Mouse (Mus musculus) right cerebral cortex, postnatal 10 days (tissue): ENCODE results near the gene Cxcl5.

Experiments used
- DNase-seq, 2 experiments: peaks; one replicate each; pipeline ENCODE4 v3.0.0; 2021; ENCODE audit warnings: low spot score in 2 of 2

Cxcl5 gene

DNA sequence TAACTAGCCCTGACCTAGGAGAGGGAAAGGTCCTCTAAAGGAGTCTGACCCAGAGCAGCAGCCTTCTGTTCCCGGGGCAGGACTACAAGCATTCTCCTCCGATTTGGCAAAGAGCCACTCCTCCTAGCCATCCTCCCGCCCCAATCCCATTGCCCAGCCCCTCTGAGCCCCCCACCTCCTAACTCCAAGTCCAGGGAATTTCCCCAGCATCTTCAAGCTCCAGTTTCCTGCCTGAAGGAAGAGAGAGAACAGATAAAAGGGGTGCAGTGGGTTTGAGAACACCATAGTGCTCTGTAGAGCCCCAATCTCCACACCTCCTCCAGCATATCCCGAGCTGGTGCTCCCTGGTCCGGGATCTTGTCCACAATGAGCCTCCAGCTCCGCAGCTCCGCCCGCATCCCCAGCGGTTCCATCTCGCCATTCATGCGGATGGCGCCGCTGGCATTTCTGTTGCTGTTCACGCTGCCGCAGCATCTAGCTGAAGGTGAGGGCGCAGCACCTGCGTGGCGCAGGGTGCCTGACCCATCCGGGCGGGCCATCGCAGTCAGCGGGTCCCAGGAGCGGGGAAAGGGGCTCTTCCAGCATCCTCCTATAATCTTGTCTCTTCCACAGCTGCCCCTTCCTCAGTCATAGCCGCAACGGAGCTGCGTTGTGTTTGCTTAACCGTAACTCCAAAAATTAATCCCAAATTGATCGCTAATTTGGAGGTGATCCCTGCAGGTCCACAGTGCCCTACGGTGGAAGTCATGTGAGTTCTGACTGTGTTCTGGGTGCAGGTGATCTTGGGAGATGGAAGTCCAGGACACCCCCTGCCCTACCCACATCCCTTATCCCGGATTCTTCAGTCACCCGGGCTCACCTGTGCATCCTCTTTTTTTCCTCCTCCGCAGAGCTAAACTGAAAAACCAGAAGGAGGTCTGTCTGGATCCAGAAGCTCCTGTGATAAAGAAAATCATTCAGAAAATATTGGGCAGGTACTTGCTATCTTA is at the start of gene Cxcl5:
Cxcl5 (plus strand) TSS at position 284 of the 989 bp plus-strand sequence.
- DNase-seq, result peak in 1 of 2 experiments; percentile 32

DNA sequence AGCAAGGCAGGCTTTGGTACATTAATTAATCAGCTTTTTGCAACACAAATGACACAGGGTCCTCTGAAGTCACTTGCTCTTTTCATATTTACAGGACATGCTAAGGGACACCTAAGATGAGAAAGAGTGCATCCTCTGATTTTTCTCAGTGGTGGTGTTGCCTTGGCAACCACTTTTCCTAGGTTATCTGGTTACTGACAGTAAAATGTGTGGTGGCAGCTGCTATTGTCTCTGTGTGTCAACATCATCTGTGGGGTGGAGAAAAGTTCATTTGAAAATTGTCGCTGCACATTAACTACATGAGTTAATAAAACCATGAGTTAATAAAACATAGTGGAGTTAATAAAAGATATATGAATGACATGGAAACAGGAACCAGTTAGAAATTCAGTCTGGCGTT is 47.8 kb upstream of the Cxcl5 start:
- DNase-seq, result no peak

- no peak for DNase-seq
Measured at GRCm38 (mm10) chr5:90717937-90718336, 41.2 kb upstream of the Cxcl5 start.

DNA sequence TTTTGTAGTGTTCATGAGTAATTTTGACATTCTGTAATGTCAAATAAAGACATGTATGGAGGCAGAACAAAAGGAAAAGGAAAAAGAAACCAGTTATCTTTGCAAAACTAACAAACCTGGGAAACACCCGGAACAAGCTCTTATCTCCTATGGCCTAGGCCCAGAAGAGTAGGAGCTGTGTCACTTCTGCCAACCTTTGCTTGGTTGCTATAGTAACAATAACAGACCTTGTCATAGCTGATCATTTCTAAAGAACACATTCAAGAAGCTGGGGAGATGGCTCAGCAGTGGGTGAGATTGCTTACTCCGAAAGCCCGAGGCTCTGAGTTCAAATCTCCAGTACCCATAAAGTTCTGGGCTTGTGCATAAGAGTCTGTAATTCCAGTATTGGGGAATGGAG is 36.5 kb upstream of the Cxcl5 start:
- DNase-seq, result no peak

DNA sequence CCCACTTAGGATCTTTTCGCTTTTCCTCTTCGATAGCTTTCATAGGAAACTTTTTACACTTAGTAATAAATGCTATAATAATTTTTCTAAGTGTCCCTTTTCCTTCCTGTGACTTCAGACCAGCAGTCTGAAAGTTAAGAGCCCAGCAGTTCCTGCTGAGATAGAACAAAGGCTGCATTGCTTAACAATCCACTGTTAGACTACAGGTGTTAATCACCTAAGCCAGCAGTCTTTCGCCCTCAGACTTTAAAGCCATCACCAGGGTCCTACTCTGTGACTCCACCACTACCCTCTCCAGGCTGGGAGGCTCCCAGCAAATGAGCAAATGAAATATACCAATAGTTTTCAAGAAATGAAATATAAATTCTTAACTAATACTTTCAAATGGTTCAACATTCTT is 30.9 kb upstream of the Cxcl5 start:
- no peak for DNase-seq

GRCm38 (mm10) chr5:90731480-90731879 is 27.7 kb upstream of the Cxcl5 start:
- peak in 1 of 2 experiments; percentile 26 for DNase-seq

- DNase-seq, result no peak
Measured at GRCm38 (mm10) chr5:90742029-90742428, 17.1 kb upstream of the Cxcl5 start.

DNA sequence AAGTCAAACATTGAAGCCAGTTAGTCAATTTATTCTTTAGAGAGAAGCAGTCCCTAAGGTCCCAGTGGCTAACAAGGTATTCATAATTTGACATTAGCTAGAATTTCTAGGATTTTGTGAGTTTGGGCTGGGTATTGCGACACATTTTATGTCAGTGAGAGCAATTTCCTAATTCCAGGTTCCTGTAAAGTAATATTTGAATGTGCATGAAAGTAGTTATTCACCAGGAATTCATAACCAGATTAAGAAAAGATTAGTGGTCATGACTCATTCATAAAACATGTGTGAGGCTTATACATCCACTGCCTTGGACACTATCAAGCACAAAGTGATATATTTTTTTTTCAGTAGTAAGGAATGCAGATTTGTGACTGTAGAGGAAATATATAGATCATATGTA is 5.2 kb upstream of the Cxcl5 start:
- DNase-seq, result no peak

DNA sequence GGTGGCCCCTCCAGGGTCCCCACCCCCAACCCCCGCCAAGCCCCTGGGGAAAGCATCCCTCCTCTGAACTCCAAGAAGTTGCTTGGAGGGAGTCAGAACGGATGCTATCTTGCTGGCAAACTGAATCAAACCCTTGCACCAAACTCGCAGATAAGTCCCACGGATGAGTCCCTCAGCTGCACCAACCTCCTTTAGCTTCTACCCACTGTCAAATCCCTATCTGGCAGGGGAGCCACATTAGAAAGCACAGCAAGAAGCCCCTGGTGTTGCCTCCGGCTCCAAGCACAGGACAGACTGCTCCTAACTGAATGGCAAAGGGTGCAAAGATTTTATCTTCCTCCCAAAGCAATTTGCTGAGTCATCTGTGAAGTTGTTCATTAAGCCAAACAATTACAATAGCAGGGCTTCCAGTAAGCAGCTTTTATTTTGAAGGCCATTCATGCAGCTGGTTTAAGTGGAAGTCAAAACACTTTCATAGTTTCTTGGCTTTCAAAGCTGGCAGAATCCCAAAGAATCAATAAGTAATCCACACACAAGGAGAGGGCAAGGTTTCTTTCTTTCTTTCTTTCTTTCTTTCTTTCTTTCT is 1.0 kb upstream of the Cxcl5 start:
- no peak for DNase-seq

GRCm38 (mm10) chr5:90760303-90760702 is 1.1 kb downstream of the Cxcl5 start:
- no peak for DNase-seq

DNA sequence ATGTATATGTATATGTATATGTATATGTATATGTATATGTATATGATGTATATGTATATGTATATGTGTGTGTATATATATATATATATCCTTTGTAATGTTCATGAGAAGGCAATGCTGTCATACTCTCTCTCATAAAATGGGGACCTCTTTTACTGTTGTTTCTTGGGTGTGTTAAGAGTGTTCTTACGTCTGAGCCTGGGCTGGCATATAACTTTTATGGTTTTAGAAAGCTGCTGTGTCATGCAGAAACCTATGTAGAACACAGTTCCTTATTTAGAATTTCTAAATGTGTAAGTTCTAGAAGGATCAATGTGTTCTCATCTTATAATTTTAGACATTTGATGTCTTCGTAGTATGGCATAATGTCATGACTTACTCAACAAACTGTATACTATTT is 1.7 kb downstream of the Cxcl5 start:
- no peak for DNase-seq

- DNase-seq, result no peak
Measured at GRCm38 (mm10) chr5:90761834-90762233, 2.7 kb downstream of the Cxcl5 start.

DNA sequence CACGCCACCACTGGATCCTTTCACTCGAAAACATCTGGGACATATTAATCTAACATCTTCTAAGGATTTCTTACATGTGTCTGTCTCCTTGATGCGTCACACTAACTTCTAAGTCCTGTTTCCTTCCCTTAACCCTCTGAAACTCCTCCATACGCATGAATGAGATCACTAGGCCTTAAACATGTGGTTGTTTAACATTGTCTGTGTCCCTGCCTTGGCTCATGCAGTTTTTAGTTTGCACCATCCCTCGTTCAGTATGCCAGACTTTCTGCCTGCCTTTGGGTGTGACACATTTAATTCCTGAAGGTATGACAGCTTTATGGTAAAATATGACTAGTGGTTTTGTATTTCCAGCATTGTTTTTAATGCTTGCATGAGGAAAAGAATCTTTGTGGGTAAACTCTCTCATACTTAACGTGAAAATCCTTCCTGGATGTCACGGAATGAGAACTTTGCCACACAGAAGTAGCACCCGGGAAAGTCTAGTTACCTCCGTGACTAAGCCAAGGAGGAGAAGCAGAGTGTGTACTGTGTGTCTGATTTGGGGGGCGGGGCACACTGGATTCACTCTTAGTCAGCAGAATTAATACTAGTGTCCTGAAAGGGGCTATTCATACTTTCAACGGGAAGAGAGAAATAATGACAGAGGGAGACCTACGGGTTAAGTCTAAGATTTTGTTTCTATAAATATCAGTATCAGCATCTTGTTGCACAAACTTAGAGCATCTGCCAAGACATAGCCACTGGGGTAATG is 4.9 kb downstream of the Cxcl5 start:
- no peak for DNase-seq

DNA sequence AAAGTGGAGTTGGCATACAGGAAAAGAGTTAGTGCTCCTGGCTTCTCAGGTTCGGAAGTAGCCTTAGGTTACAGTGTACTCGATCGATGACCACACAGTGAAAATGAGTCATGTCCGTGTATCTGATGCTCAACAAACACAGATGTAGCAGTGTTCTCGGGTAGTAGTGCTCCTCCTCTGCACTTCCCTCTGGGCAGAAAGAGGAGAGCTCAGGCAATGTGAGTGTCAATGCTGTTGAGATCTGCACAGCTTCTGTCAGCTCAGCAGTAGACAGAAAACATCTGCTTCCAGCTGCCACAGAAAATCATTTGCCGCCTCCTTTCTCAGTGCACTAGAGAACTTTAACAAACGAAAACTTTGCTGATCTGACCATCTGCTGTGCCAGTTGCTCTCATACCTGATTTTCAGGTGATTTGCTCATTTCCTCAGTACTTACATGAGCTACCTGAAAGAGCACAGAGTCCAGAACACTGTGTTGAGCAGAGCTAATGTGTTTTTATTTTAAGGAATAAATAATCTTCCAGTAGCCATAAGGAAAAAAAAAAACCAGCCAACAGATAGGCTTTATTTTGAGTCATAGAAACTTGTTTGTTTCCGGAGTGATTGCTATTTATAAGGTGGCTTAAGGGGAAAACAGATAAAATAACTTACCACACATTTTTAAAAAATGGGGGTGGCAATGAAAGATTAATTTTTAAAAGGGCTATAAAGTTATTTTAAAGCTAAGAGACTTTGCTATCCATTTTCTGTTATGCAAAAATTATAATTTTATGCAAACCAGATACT is 6.9 kb downstream of the Cxcl5 start:
- DNase-seq, result no peak

- no peak for DNase-seq
Measured at GRCm38 (mm10) chr5:90768218-90768617, 9.1 kb downstream of the Cxcl5 start, which contains the start of gene Ppbp. Ppbp (plus strand) TSS chr5:90768518.

DNA sequence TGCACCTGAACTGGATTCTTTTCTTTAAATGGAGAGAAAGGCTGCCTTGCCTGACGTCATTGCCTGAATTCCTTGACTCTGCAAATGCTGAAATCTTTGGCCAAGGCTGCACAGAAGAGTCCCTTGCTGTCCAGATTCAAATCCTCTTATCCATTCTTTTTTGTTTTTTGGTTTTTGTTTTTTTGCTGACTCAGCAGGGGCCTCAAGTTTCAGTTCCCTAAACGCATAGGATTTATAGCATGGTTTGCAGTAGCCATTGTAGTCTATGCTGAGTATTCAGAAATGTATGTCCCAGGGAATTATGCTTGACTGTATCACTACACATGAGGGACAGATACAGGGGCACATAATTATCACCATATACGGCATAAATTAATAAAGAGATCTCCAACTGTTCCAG is 12.2 kb downstream of the Cxcl5 start:
- no peak for DNase-seq

DNA sequence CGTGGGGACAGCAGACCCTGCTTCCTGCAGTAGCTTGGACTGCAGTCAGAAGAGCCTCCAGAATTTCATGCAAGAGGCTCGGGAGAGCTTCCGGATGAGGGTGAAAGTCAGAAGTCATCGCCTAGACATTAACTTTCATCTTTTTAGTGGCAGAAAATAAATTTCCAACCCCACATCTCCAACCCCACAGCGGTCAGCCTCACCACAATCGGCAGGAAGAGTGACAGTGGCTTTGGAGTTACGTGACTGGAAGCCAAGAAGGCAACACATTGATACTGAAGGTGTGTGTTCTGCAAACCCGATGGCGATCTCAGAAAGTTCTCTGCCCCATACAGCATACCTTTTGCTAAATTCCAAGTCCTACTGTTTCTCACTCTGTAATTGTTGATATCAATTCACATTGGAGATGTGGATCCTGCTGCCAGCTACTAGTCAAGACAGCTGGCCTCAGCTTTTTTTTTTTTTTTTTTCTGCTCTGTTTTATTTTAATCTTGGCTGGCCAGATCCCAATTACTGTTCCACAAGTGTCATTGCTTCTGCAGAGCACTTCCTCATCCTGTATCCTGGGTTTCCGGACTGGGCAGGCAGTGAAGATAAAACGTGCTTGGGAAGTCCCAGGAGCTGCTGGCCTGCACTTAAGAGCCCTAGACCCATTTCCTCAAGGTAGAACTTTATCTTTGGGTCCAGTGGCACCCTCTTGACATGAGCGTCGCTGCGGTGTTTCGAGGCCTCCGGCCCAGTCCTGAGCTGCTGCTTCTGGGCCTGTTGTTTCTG is 12.9 kb downstream of the Cxcl5 start, which contains the start of gene Pf4:
Pf4 (plus strand) TSS at position 556 of the 774 bp plus-strand sequence.
- DNase-seq, result no peak

GRCm38 (mm10) chr5:90775562-90775961 is 16.4 kb downstream of the Cxcl5 start:
- DNase-seq, result no peak

- DNase-seq, result no peak
Measured at GRCm38 (mm10) chr5:90777621-90778020, 18.5 kb downstream of the Cxcl5 start.

DNA sequence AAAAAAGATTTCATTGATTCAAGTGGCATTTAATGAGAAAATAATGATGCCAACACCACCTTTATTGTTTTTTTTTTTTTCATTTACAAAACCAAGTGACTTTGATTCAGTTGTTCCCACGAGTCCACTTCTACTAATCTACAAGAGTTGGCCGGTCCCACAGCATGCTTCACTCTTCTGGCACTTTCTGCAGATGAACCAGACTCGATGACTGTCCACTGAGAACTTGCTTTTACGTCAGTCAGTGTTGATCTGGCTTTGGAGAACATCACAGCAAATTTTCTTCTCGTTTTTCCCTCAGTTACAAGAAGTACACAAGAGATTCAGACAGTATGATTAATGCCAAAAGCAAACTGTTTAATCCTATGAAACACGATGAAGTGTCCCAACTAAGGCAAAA is 19.7 kb downstream of the Cxcl5 start:
- DNase-seq, result no peak

DNA sequence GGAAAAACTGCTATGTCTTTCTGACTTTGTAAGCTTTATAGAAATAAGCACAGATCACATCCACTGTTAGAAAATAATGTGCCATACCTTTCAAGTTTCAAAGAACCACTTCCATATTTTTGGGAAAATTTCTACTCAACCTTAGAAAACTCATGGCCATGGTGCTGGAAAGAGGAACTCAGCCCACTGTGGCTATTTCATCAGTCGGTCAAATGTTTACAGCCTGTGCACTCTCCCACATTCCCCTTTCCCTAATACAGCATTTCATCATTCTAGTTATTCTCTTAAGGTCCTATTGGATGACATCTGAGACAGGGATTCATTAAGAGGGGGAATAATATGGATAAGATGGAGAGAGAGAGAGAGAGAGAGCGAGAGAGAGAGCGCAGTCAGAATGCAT is 24.5 kb downstream of the Cxcl5 start:
- DNase-seq, result no peak
